Mouse (Mus musculus) liver, embryonic 14.5 days (tissue): ENCODE measurements around the gene Rab5b. TPM values are rescaled to one million over a fixed set of nuclear protein-coding genes. Genes with fewer than 3 reads are reported as not detected.
A peak's percentile ranks its signal among the peaks of the same experiment; 100 is the strongest.
"Not testable (repeated sequence)": the region's sequence is repeated elsewhere in the genome, so short reads cannot be mapped to it uniquely, and the experiment has no call there.

Source experiments
- ATAC-seq: fragments of 200-750 bp; cut with Nextera tagmentation; 2 replicates; pipeline ENCODE4 v1.8.0; 2017; ENCODE audit warnings: moderate number of reproducible peaks, mild to moderate bottlenecking, moderate library complexity; ENCODE audit not compliant: insufficient read depth
- DNase-seq, 3 experiments: peaks; one replicate each; pipeline ENCODE4 v3.0.0-alpha.2; 2012 to 2013; ENCODE audit warnings: low read depth in 3 of 3, low spot score in 3 of 3
- H3K27ac ChIP-seq: fragments of 300-500 bp; sonication (generic); 2 replicates; pipeline ENCODE4 v1.5.1; 2014; ENCODE audit warnings: moderate library complexity, mild to moderate bottlenecking, control low read depth, inconsistent platforms
- H3K27me3 ChIP-seq: fragments of 300-500 bp; sonication (generic); 2 replicates; pipeline ENCODE4 v1.6.1; 2014; ENCODE audit warnings: mild to moderate bottlenecking, low read length, moderate library complexity; ENCODE audit not compliant: control insufficient read depth, insufficient read depth
- H3K36me3 ChIP-seq: fragments of 300-500 bp; sonication (generic); replicated peaks from 2 replicates; pipeline ENCODE4 v1.6.1; 2014; ENCODE audit warnings: low read depth; ENCODE audit not compliant: control insufficient read depth, insufficient read depth
- H3K4me1 ChIP-seq, 2 experiments: fragments of 200-500 bp in 1 of 2; fragments of 300-500 bp in 1 of 2; sonication (generic) in 1 of 2; replicated peaks; 2 replicates each; pipeline ENCODE4 v1.6.1; 2012 to 2014; ENCODE audit warnings: antibody characterized with exemption in 1 of 2, inconsistent platforms in 1 of 2, low read length in 1 of 2; ENCODE audit not compliant: control insufficient read depth in 2 of 2, insufficient read depth in 2 of 2
- H3K4me2 ChIP-seq: fragments of 300-500 bp; sonication (generic); 2 replicates; pipeline ENCODE4 v1.6.1; 2014; ENCODE audit warnings: low read depth, mild to moderate bottlenecking, control low read depth, moderate library complexity
- H3K4me3 ChIP-seq, 2 experiments: fragments of 200-500 bp in 1 of 2; fragments of 300-500 bp in 1 of 2; sonication (generic) in 1 of 2; 2 replicates each; pipeline ENCODE4 v1.5.1; 2012 to 2014; ENCODE audit warnings: low read depth in 2 of 2, low read length in 2 of 2, mild to moderate bottlenecking in 2 of 2, control low read depth in 1 of 2, inconsistent platforms in 1 of 2, moderate library complexity in 1 of 2; ENCODE audit not compliant: insufficient read depth in 1 of 2
- H3K9ac ChIP-seq: fragments of 300-500 bp; sonication (generic); replicated peaks from 2 replicates; pipeline ENCODE4 v1.6.1; 2014; ENCODE audit warnings: mild to moderate bottlenecking, control low read depth, moderate library complexity
- H3K9me3 ChIP-seq: fragments of 300-500 bp; sonication (generic); 2 replicates; pipeline ENCODE4 v1.6.1; 2016; ENCODE audit warnings: low read length, mixed read lengths; ENCODE audit not compliant: control insufficient read depth
- CTCF ChIP-seq: IDR thresholded peaks from 2 replicates; pipeline ENCODE4 v1.5.1; 2016; ENCODE audit warnings: antibody characterized with exemption, low read depth, control low read depth
- EP300 ChIP-seq: IDR thresholded peaks from 2 replicates; pipeline ENCODE4 v1.6.1; 2016; ENCODE audit warnings: antibody characterized with exemption, low read depth
- WGBS: fragments of 180-500 bp; shearing (Covaris S2); extraction: QIAGEN DNeasy Blood & Tissue Kit; methylation state at CpG from one replicate; pipeline ENCODE4 v1.1.7; 2014; ENCODE audit not compliant: insufficient replicate concordance; 5-methylcytosine and 5-hydroxymethylcytosine counted together
- polyA plus RNA-seq, 2 experiments: library from polyadenylated mRNA; depleted of rRNA in 1 of 2; stranded (reverse) in 1 of 2; unstranded in 1 of 2; fragments of >200 nt; fragmentation: Nextera tagmentation in 1 of 2; extraction: Ambion mirVana in 1 of 2; gene quantifications; 2 replicates each; pipeline versions ENCODE4 v1.2.1 to v1.2.3; 2012 to 2014

Gene Rab5b
- polyA plus RNA-seq, 2 experiments: 19.3 to 24.5 TPM

DNA sequence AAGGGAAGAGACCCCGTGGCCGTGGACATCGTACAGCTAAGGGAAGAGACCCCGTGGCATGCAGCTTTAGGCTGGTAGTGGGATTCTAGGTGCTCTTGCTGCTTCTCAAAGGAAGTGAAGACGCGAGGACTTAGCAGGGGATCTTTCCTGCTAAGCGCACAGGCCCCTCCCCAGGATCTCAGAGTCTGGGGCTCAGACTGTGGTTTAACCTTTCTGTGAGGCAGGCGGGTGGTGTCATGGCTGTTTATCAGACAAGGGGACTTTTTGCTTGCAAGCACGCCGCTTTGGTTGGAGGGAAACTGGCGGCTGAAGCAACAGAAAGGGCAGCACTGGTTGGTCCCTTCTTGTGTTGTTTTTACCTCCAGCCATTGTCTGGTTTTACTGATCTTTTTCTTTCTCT is 59.1 kb downstream of the Rab5b start:
- 13% methylated on average over 11 of the region's 11 CpGs for WGBS
- H3K27me3 ChIP-seq: peaks cover 3% of the 10 kb centered on the region; the same call in 1 of the 2 replicates
- H3K4me3 ChIP-seq: no peak overlapping the region
- DNase-seq: no peak
- no peaks in the 10 kb centered on the region for H3K9me3 ChIP-seq
- TF ChIP-seq CTCF (no peak), EP300 (no peak)
- H3K9ac ChIP-seq: no peak overlapping the region
- H3K4me1 ChIP-seq: peaks cover 7 to 12% of the 10 kb centered on the region in 2 experiments
- ATAC-seq: no peak
- peak overlapping the region; percentile 23 for H3K4me2 ChIP-seq
- H3K36me3 ChIP-seq: no peaks in the 10 kb centered on the region
- no peak overlapping the region for H3K27ac ChIP-seq

- no peaks in the 10 kb centered on the region for H3K36me3 ChIP-seq
- peak overlapping the region; percentile 23 for H3K4me2 ChIP-seq
- TF ChIP-seq CTCF: no peak
- no peak for TF ChIP-seq EP300
- H3K27ac ChIP-seq: no peak overlapping the region
- no peak overlapping the region for H3K9ac ChIP-seq
- no peak overlapping the region for H3K4me3 ChIP-seq
- ATAC-seq: no peak
- H3K9me3 ChIP-seq: no peaks in the 10 kb centered on the region
- WGBS: 23% methylated on average over 6 of the region's 6 CpGs
- no peak for DNase-seq
- peaks cover 3% of the 10 kb centered on the region; the same call in 1 of the 2 replicates for H3K27me3 ChIP-seq
- H3K4me1 ChIP-seq: peaks cover 10 to 15% of the 10 kb centered on the region in 2 experiments
Measured at GRCm38 (mm10) chr10:128636561-128636960, 59.5 kb downstream of the Rab5b start.

DNA sequence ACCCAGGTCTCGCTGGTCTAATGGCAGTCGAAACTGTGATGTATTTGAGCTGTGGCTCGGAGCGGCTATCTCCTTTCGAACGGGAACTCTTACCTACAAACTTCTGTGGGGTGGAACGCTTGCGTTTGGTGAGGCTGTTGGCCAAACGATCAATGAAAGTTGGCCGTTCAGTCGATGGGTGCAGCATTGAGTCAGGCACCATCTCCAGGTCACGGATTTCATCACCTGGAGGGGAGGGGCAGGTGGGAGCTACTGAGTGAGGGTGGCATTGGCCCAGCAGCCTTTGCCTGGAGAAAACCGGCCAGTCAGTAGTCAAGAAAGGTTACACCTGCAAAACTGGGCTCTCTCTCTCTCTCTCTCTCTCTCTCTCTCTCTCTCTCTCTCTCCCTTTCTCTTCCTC is 60.4 kb downstream of the Rab5b start:
- WGBS: 80% methylated on average over 13 of the region's 13 CpGs
- DNase-seq (no peak), ATAC-seq (no peak)
- Histone ChIP-seq H3K9ac (no peak overlapping the region), H3K9me3 (no peaks in the 10 kb centered on the region), H3K4me3 (no peak overlapping the region), H3K27me3 (peaks cover 3% of the 10 kb centered on the region; the same call in 1 of the 2 replicates), H3K27ac (no peak overlapping the region), H3K36me3 (no peaks in the 10 kb centered on the region), H3K4me2 (no peak overlapping the region), H3K4me1 (peaks cover 13 to 17% of the 10 kb centered on the region in 2 experiments)
- TF ChIP-seq EP300 (no peak), CTCF (no peak)

DNA sequence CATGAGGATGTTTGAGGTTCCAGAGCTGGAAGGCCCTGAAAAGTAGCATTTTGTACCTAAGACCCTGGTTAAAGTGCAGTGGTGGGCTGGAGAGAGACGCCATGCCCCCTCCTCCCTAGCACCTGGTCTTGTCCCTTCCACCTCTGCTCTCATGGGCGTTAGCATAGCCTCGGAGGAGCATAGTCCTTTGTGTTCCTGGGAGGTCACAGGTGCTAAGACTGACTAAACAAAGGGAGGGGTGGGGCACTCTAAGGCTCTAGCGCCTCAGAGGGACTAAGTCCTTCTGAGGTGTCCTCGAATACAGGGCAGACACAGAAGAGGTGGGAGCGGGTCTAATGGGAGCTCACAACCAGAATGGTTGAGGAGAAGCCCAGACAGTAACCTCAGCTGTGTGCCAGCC is 64.5 kb downstream of the Rab5b start:
- ATAC-seq (no peak), DNase-seq (no peak)
- peaks cover 44 to 45% of the 10 kb centered on the region in 2 experiments for H3K4me1 ChIP-seq
- H3K36me3 ChIP-seq: no peaks in the 10 kb centered on the region
- H3K4me2 ChIP-seq: no peak overlapping the region
- TF ChIP-seq CTCF: no peak
- no peak for TF ChIP-seq EP300
- no peaks in the 10 kb centered on the region for H3K9me3 ChIP-seq
- no peak overlapping the region; the same call in 1 of the 2 replicates for H3K27ac ChIP-seq
- H3K27me3 ChIP-seq: peaks cover 3% of the 10 kb centered on the region; the same call in 1 of the 2 replicates
- whole genome bisulfite sequencing: 28% methylated on average over 6 of the region's 6 CpGs
- H3K4me3 ChIP-seq: no peak overlapping the region
- no peak overlapping the region for H3K9ac ChIP-seq

GRCm38 (mm10) chr10:128630306-128630705 is 65.8 kb downstream of the Rab5b start:
- 73% methylated on average over 5 of the region's 5 CpGs for WGBS
- H3K9me3 ChIP-seq, ATAC-seq, H3K27ac ChIP-seq, H3K27me3 ChIP-seq, H3K4me3 ChIP-seq, H3K36me3 ChIP-seq, H3K4me2 ChIP-seq, H3K9ac ChIP-seq, DNase-seq: not testable (repeated sequence)
- H3K4me1 ChIP-seq: peaks cover 47 to 48% of the 10 kb centered on the region in 2 experiments
